Mouse (Mus musculus): ENCODE results near the gene Nyap1. TPM values are rescaled to one million over a fixed set of nuclear protein-coding genes. Genes with fewer than 3 reads are reported as not detected.

Nyap1 gene
- polyA plus RNA-seq, 1 experiment from 2014 or later, result 0.47 TPM

- peak overlapping the region; percentile 58 for H3K9ac ChIP-seq (ENCODE audit: low read depth, low read length)
- H3K36me3 ChIP-seq (ENCODE audit: control insufficient read depth, insufficient read depth, low read length), result peaks cover 27% of the 10 kb centered on the region
- no peaks in the 10 kb centered on the region for H3K9me3 ChIP-seq (replicated peaks; ENCODE audit: control insufficient read depth, low read length)
- H3K27me3 ChIP-seq (ENCODE audit: control insufficient read depth, insufficient read depth, low read length), result no peaks in the 10 kb centered on the region; the same call in 1 of the 2 replicates
- 63% methylated on average over 9 of the region's 9 CpGs for WGBS (ENCODE audit: insufficient replicate concordance)
- H3K4me3 ChIP-seq (ENCODE audit: low read depth, low read length), result peak overlapping the region; percentile 88
- peak overlapping the region; percentile 92 for H3K4me2 ChIP-seq
- no peak for ATAC-seq (replicated peaks; ENCODE audit: insufficient number of reproducible peaks, low FRiP score, low TSS enrichment)
- 0 out of 2 replicates have a peak overlapping the region, but pooled peaks have one; percentile 100 for H3K27ac ChIP-seq (ENCODE audit: low read depth, low read length)
- peaks cover 37% of the 10 kb centered on the region for H3K4me1 ChIP-seq (ENCODE audit: control insufficient read depth, insufficient read depth, low read length)
Measured at GRCm38 (mm10) chr5:137783901-137784540, 42.6 kb upstream of the Nyap1 start.

- Histone ChIP-seq H3K4me2 (peak overlapping the region; percentile 92), H3K36me3 (ENCODE audit: control insufficient read depth, insufficient read depth, low read length) (peaks cover 27% of the 10 kb centered on the region)
- WGBS (ENCODE audit: insufficient replicate concordance), result 82% methylated on average over 13 of the region's 13 CpGs
Measured at GRCm38 (mm10) chr5:137782776-137783522, 41.5 kb upstream of the Nyap1 start.

GRCm38 (mm10) chr5:137781661-137782060, 40.3 kb upstream of the Nyap1 start:
- no peak overlapping the region for H3K27ac ChIP-seq (ENCODE audit: low read depth, low read length)
- H3K4me2 ChIP-seq, result no peak overlapping the region
- H3K9ac ChIP-seq (ENCODE audit: low read depth, low read length), result no peak overlapping the region
- H3K9me3 ChIP-seq (replicated peaks; ENCODE audit: control insufficient read depth, low read length), result no peaks in the 10 kb centered on the region
- whole genome bisulfite sequencing (ENCODE audit: insufficient replicate concordance), result 83% methylated on average over 7 of the region's 7 CpGs
- no peak overlapping the region for H3K4me3 ChIP-seq (ENCODE audit: low read depth, low read length)
- H3K27me3 ChIP-seq (ENCODE audit: control insufficient read depth, insufficient read depth, low read length), result no peaks in the 10 kb centered on the region
- peaks cover 35% of the 10 kb centered on the region for H3K4me1 ChIP-seq (ENCODE audit: control insufficient read depth, insufficient read depth, low read length)
- no peak for ATAC-seq (replicated peaks; ENCODE audit: insufficient number of reproducible peaks, low FRiP score, low TSS enrichment)
- H3K36me3 ChIP-seq (ENCODE audit: control insufficient read depth, insufficient read depth, low read length), result peaks cover 27% of the 10 kb centered on the region

More at GRCm38 (mm10) chr5:137782776-137783522, 41.5 kb upstream of the Nyap1 start:
- no peaks in the 10 kb centered on the region for H3K9me3 ChIP-seq (replicated peaks; ENCODE audit: control insufficient read depth, low read length)
- ATAC-seq (replicated peaks; ENCODE audit: insufficient number of reproducible peaks, low FRiP score, low TSS enrichment), result no peak
- H3K4me1 ChIP-seq (ENCODE audit: control insufficient read depth, insufficient read depth, low read length), result peaks cover 39% of the 10 kb centered on the region
- H3K9ac ChIP-seq (ENCODE audit: low read depth, low read length), result peak overlapping the region; percentile 58
- H3K4me3 ChIP-seq (ENCODE audit: low read depth, low read length), result peak overlapping the region; percentile 88
- H3K27me3 ChIP-seq (ENCODE audit: control insufficient read depth, insufficient read depth, low read length), result no peaks in the 10 kb centered on the region; the same call in 1 of the 2 replicates
- H3K27ac ChIP-seq (ENCODE audit: low read depth, low read length), result no peak overlapping the region

- ATAC-seq (replicated peaks; ENCODE audit: insufficient number of reproducible peaks, low FRiP score, low TSS enrichment), result peak; percentile 14; the same call in 1 of the 2 replicates
- peaks cover 25% of the 10 kb centered on the region for H3K36me3 ChIP-seq (ENCODE audit: control insufficient read depth, insufficient read depth, low read length)
- H3K4me2 ChIP-seq, result peak overlapping the region; percentile 99
- H3K27me3 ChIP-seq (ENCODE audit: control insufficient read depth, insufficient read depth, low read length), result no peaks in the 10 kb centered on the region
- under 1% methylated on average over 69 of the region's 83 CpGs for WGBS (ENCODE audit: insufficient replicate concordance)
- H3K4me3 ChIP-seq (ENCODE audit: low read depth, low read length), result peak overlapping the region; percentile 99
- H3K4me1 ChIP-seq (ENCODE audit: control insufficient read depth, insufficient read depth, low read length), result peaks cover 25% of the 10 kb centered on the region
- peak overlapping the region; percentile 96 for H3K9ac ChIP-seq (ENCODE audit: low read depth, low read length)
- H3K9me3 ChIP-seq (replicated peaks; ENCODE audit: control insufficient read depth, low read length), result no peaks in the 10 kb centered on the region
- H3K27ac ChIP-seq (ENCODE audit: low read depth, low read length), result peak overlapping the region; percentile 87
Measured at GRCm38 (mm10) chr5:137779053-137779933, 37.9 kb upstream of the Nyap1 start.

- Histone ChIP-seq H3K4me3 (ENCODE audit: low read depth, low read length) (peak within 1 kb of the TSS; percentile 99), H3K4me2 (peak within 1 kb of the TSS; percentile 99), H3K27ac (ENCODE audit: low read depth, low read length) (peak within 1 kb of the TSS; percentile 87), H3K27me3 (ENCODE audit: control insufficient read depth, insufficient read depth, low read length) (no peaks in the 10 kb centered on the region), H3K9me3 (replicated peaks; ENCODE audit: control insufficient read depth, low read length) (no peaks in the 10 kb centered on the region), H3K36me3 (ENCODE audit: control insufficient read depth, insufficient read depth, low read length) (peaks cover 22% of the 10 kb centered on the region), H3K9ac (ENCODE audit: low read depth, low read length) (peak within 1 kb of the TSS; percentile 96), H3K4me1 (ENCODE audit: control insufficient read depth, insufficient read depth, low read length) (peaks cover 19% of the 10 kb centered on the region)
- ATAC-seq (replicated peaks; ENCODE audit: insufficient number of reproducible peaks, low FRiP score, low TSS enrichment), result peak; percentile 89
- WGBS (ENCODE audit: insufficient replicate concordance), result 0% methylated on average over 31 of the region's 31 CpGs
Measured at GRCm38 (mm10) chr5:137778635-137779034, 37.2 kb upstream of the Nyap1 start, which contains the start of gene Ppp1r35. Gene Ppp1r35 (plus strand): TSS chr5:137778849.

- H3K27me3 ChIP-seq (ENCODE audit: control insufficient read depth, insufficient read depth, low read length), result no peaks in the 10 kb centered on the region
- no peak for ATAC-seq (replicated peaks; ENCODE audit: insufficient number of reproducible peaks, low FRiP score, low TSS enrichment)
- H3K36me3 ChIP-seq (ENCODE audit: control insufficient read depth, insufficient read depth, low read length), result peaks cover 15% of the 10 kb centered on the region
- no peak overlapping the region for H3K27ac ChIP-seq (ENCODE audit: low read depth, low read length)
- no peaks in the 10 kb centered on the region for H3K9me3 ChIP-seq (replicated peaks; ENCODE audit: control insufficient read depth, low read length)
- H3K4me3 ChIP-seq (ENCODE audit: low read depth, low read length), result no peak overlapping the region
- H3K4me1 ChIP-seq (ENCODE audit: control insufficient read depth, insufficient read depth, low read length), result peaks cover 9% of the 10 kb centered on the region
- H3K9ac ChIP-seq (ENCODE audit: low read depth, low read length), result no peak overlapping the region
- no peak overlapping the region for H3K4me2 ChIP-seq
- whole genome bisulfite sequencing (ENCODE audit: insufficient replicate concordance), result 79% methylated on average over 7 of the region's 7 CpGs
Measured at GRCm38 (mm10) chr5:137777267-137777845, 35.9 kb upstream of the Nyap1 start.

GRCm38 (mm10) chr5:137776408-137776918, 35.1 kb upstream of the Nyap1 start:
- H3K36me3 ChIP-seq (ENCODE audit: control insufficient read depth, insufficient read depth, low read length), result peaks cover 7% of the 10 kb centered on the region
- no peaks in the 10 kb centered on the region for H3K9me3 ChIP-seq (replicated peaks; ENCODE audit: control insufficient read depth, low read length)
- peak overlapping the region; percentile 35; the same call in 1 of the 2 replicates for H3K27ac ChIP-seq (ENCODE audit: low read depth, low read length)
- 34% methylated on average over 5 of the region's 5 CpGs for WGBS (ENCODE audit: insufficient replicate concordance)
- 0 out of 2 replicates have a peak overlapping the region, but pooled peaks have one; percentile 8 for H3K4me3 ChIP-seq (ENCODE audit: low read depth, low read length)
- H3K4me2 ChIP-seq, result no peak overlapping the region; the same call in 1 of the 2 replicates
- no peak for ATAC-seq (replicated peaks; ENCODE audit: insufficient number of reproducible peaks, low FRiP score, low TSS enrichment)
- H3K9ac ChIP-seq (ENCODE audit: low read depth, low read length), result no peak overlapping the region
- no peaks in the 10 kb centered on the region for H3K27me3 ChIP-seq (ENCODE audit: control insufficient read depth, insufficient read depth, low read length)
- peaks cover 9% of the 10 kb centered on the region for H3K4me1 ChIP-seq (ENCODE audit: control insufficient read depth, insufficient read depth, low read length)

All from heart, embryonic 11.5 days (tissue).